Mouse (Mus musculus) heart, adult 8-10 months (tissue): Measurements from ENCODE around the gene Myf5. TPM values are rescaled to one million over a fixed set of nuclear protein-coding genes. Genes with fewer than 3 reads are reported as not detected.

Experiments
- microRNA-seq: library from miRNA; unstranded; fragments of <30 nt; microRNA quantifications from one replicate; pipeline ENCODE4 v1.2.0, GENCODE M21; 2022
- total RNA-seq, 4 experiments: library from RNA; stranded (reverse); gene quantifications; 2 replicates each; pipeline ENCODE4 v1.2.4; 2022

The Myf5 gene
- total RNA-seq, 4 experiments from 2014 or later = not detected

Small RNAs within 50 kb of the gene (microRNA-seq; reads per million reads assigned to microRNA genes)
- not detected for gene Gm44403

Other genes starting within 250 kb of the Myf5 start
- gene Lin7a, start 214.4 kb downstream of the Myf5 start, total RNA-seq = 1 to 10 TPM in 1 of 4 experiments, under 1 TPM in 3; 0.69 to 1.3 (median 0.98) TPM
- gene Myf6, start 8.6 kb upstream of the Myf5 start, total RNA-seq = not detected
- under 1 TPM in 1 of 4 experiments, not detected in 3; 0.03 TPM for gene Ptprq, start 233.9 kb upstream of the Myf5 start, total RNA-seq